Mouse (Mus musculus): ENCODE results near the gene Olfr1287.

GRCm38 (mm10) chr2:111493729-111494128 is 44.8 kb downstream of the Olfr1287 start, which contains the start of gene Olfr1290:
- TF ChIP-seq USF1 (IDR thresholded peaks at IDR 0.05; ENCODE audit: low read depth) (no peak), CTCF (IDR thresholded peaks at IDR 0.05; ENCODE audit: control insufficient read depth, insufficient read depth, insufficient read length) (no peak), CEBPB (IDR thresholded peaks at IDR 0.05; ENCODE audit: low read depth) (no peak), MYOG (IDR thresholded peaks at IDR 0.05; ENCODE audit: control insufficient read depth, extremely low read depth, insufficient read length) (no peak), MAX (IDR thresholded peaks at IDR 0.05) (no peak)
